In genomic region chr4:53106732-53107131, GRCm38 (mm10) we compare ENCODE assay signal across 26 mouse cellular contexts. TPM values are rescaled to one million over a fixed set of nuclear protein-coding genes. Genes with fewer than 3 reads are reported as not detected.
DNase-seq lines count a peak whose midpoint lies in the region; ATAC-seq lines count a peak whose summit lies in the region.
"Had no signal": no experiment of that assay in that cellular context is flagged by ENCODE, and none has a peak within 500 bp of the region (broad histone marks: within the 10 kb centered on the region; RNA-seq: fewer than 3 reads in every experiment).

No protein-coding gene starts in this region.

- ATAC-seq in heart, embryonic 11.5 days (replicated peaks; ENCODE audit: insufficient number of reproducible peaks, low FRiP score, low TSS enrichment): no peak
- ATAC-seq in embryonic facial prominence, embryonic 15.5 days (ENCODE audit: insufficient number of reproducible peaks, low FRiP score, low TSS enrichment, low read depth): no peak
- no peak for ATAC-seq in forebrain, embryonic 16.5 days
- no peak for ATAC-seq in hindbrain, embryonic 11.5 days (ENCODE audit: low FRiP score)
- ATAC-seq: hindbrain, embryonic 16.5 days; intestine, embryonic 15.5 days; lung, postnatal 0 days; midbrain, embryonic 15.5 days; Patski had no signal

- 94% methylated on average over 5 of the region's 5 CpGs for WGBS in heart, embryonic 11.5 days (ENCODE audit: insufficient replicate concordance)
- 79% methylated on average over 5 of the region's 5 CpGs for WGBS in embryonic facial prominence, embryonic 15.5 days
- 95% methylated on average over 5 of the region's 5 CpGs for WGBS in forebrain, embryonic 16.5 days
- 96% methylated on average over 5 of the region's 5 CpGs for WGBS in hindbrain, embryonic 11.5 days

- H3K4me1 ChIP-seq in heart, embryonic 11.5 days (ENCODE audit: control insufficient read depth, insufficient read depth, low read length): peaks cover 2% of the 10 kb centered on the region; the same call in 1 of the 2 replicates
- H3K4me1 ChIP-seq in embryonic facial prominence, embryonic 15.5 days: peaks cover 30% of the 10 kb centered on the region
- H3K4me1 ChIP-seq in forebrain, embryonic 16.5 days (replicated peaks; ENCODE audit: control insufficient read depth, insufficient read depth, low read length): peaks cover 2% of the 10 kb centered on the region; the same call in 1 of the 2 replicates
- H3K4me1 ChIP-seq in hindbrain, embryonic 11.5 days (replicated peaks; ENCODE audit: control insufficient read depth, insufficient read depth, low read length): no peaks in the 10 kb centered on the region
- H3K4me1 ChIP-seq: intestine, embryonic 15.5 days; neural tube, embryonic 12.5 days had no signal

- peak; percentile 59 for DNase-seq in gastrocnemius, adult 18-20 months (ENCODE audit: low spot score)
- no peak for DNase-seq in gastrocnemius, postnatal 10 days
- peak; percentile 61 to 62 for DNase-seq in heart, adult 9 months (ENCODE audit: low spot score in 2 of 2)
- peak; percentile 84 for DNase-seq in skeletal muscle tissue, adult 2 months (ENCODE audit: low read depth, low spot score)
- DNase-seq in hindbrain, embryonic 11.5 days (ENCODE audit: low spot score): no peak
- DNase-seq: adrenal gland, adult 2 months; cerebellum, adult 2 months; cerebellum, postnatal 25 days; heart, postnatal 14 days; kidney, adult 9 months; kidney, postnatal 14 days; liver; retina, postnatal 1 day; right cerebral cortex, postnatal 25 days; thymus, postnatal 25 days had no signal

- H3K4me2 ChIP-seq in heart, embryonic 11.5 days: no peak overlapping the region
- H3K4me2 ChIP-seq in embryonic facial prominence, embryonic 15.5 days (replicated peaks): no peak overlapping the region
- no peak overlapping the region for H3K4me2 ChIP-seq in forebrain, embryonic 16.5 days (ENCODE audit: low read length)
- no peak overlapping the region for H3K4me2 ChIP-seq in hindbrain, embryonic 11.5 days (replicated peaks; ENCODE audit: low read depth, low read length)
- H3K4me2 ChIP-seq: heart, embryonic 12.5 days; intestine, embryonic 15.5 days; midbrain, embryonic 15.5 days; neural tube, embryonic 12.5 days had no signal

- H3K9ac ChIP-seq in heart, embryonic 11.5 days (ENCODE audit: low read depth, low read length): no peak overlapping the region
- H3K9ac ChIP-seq in embryonic facial prominence, embryonic 15.5 days: no peak overlapping the region
- H3K9ac ChIP-seq in forebrain, embryonic 16.5 days (replicated peaks; ENCODE audit: low read depth, low read length): no peak overlapping the region
- H3K9ac ChIP-seq in hindbrain, embryonic 11.5 days (ENCODE audit: low read depth, low read length): no peak overlapping the region
- H3K9ac ChIP-seq: heart, embryonic 12.5 days; intestine, embryonic 15.5 days; midbrain, embryonic 15.5 days; neural tube, embryonic 12.5 days had no signal

- H3K36me3 ChIP-seq in heart, embryonic 11.5 days (ENCODE audit: control insufficient read depth, insufficient read depth, low read length): no peaks in the 10 kb centered on the region
- no peaks in the 10 kb centered on the region for H3K36me3 ChIP-seq in embryonic facial prominence, embryonic 15.5 days
- no peaks in the 10 kb centered on the region for H3K36me3 ChIP-seq in forebrain, embryonic 16.5 days (ENCODE audit: control insufficient read depth, insufficient read depth)
- no peaks in the 10 kb centered on the region for H3K36me3 ChIP-seq in hindbrain, embryonic 11.5 days (ENCODE audit: control insufficient read depth, insufficient read depth, low read length)
- H3K36me3 ChIP-seq: heart, embryonic 12.5 days; intestine, embryonic 15.5 days; limb, embryonic 10.5 days; midbrain, embryonic 15.5 days; neural tube, embryonic 12.5 days had no signal

- H3K9me3 ChIP-seq in heart, embryonic 11.5 days (replicated peaks; ENCODE audit: control insufficient read depth, low read length): no peaks in the 10 kb centered on the region
- H3K9me3 ChIP-seq in embryonic facial prominence, embryonic 15.5 days (replicated peaks): no peaks in the 10 kb centered on the region
- H3K9me3 ChIP-seq in forebrain, embryonic 16.5 days (ENCODE audit: control insufficient read depth, low read length): no peaks in the 10 kb centered on the region
- H3K9me3 ChIP-seq in hindbrain, embryonic 11.5 days (ENCODE audit: control insufficient read depth, low read length): no peaks in the 10 kb centered on the region
- H3K9me3 ChIP-seq: heart, embryonic 12.5 days; intestine, embryonic 15.5 days; limb, embryonic 10.5 days; midbrain, embryonic 15.5 days; neural tube, embryonic 12.5 days had no signal

- H3K27ac ChIP-seq in heart, embryonic 11.5 days (ENCODE audit: low read depth, low read length): no peak overlapping the region
- peak overlapping the region; percentile 58 for H3K27ac ChIP-seq in embryonic facial prominence, embryonic 15.5 days (replicated peaks)
- H3K27ac ChIP-seq in forebrain, embryonic 16.5 days (ENCODE audit: low read length): no peak overlapping the region
- no peak overlapping the region for H3K27ac ChIP-seq in hindbrain, embryonic 11.5 days (ENCODE audit: low read depth, low read length)
- H3K27ac ChIP-seq: intestine, embryonic 15.5 days; limb, embryonic 10.5 days; midbrain, embryonic 15.5 days; neural tube, embryonic 12.5 days had no signal

- H3K4me3 ChIP-seq in heart, embryonic 11.5 days (ENCODE audit: low read depth, low read length): no peak overlapping the region
- H3K4me3 ChIP-seq in embryonic facial prominence, embryonic 15.5 days (replicated peaks): no peak overlapping the region
- no peak overlapping the region for H3K4me3 ChIP-seq in forebrain, embryonic 16.5 days (replicated peaks; ENCODE audit: low read length)
- H3K4me3 ChIP-seq in hindbrain, embryonic 11.5 days (ENCODE audit: low read depth, low read length): no peak overlapping the region
- H3K4me3 ChIP-seq: heart, embryonic 12.5 days; intestine, embryonic 15.5 days; limb, embryonic 10.5 days; midbrain, embryonic 15.5 days; neural tube, embryonic 12.5 days had no signal

- H3K27me3 ChIP-seq in heart, embryonic 11.5 days (ENCODE audit: control insufficient read depth, insufficient read depth, low read length): no peaks in the 10 kb centered on the region
- no peaks in the 10 kb centered on the region for H3K27me3 ChIP-seq in embryonic facial prominence, embryonic 15.5 days
- no peaks in the 10 kb centered on the region for H3K27me3 ChIP-seq in forebrain, embryonic 16.5 days (replicated peaks; ENCODE audit: control insufficient read depth, insufficient read depth, low read length)
- H3K27me3 ChIP-seq in hindbrain, embryonic 11.5 days (ENCODE audit: control insufficient read depth, insufficient read depth, low read length): no peaks in the 10 kb centered on the region
- H3K27me3 ChIP-seq: heart, embryonic 12.5 days; intestine, embryonic 15.5 days; midbrain, embryonic 15.5 days; neural tube, embryonic 12.5 days; Patski had no signal

RNA-seq across cellular contexts. Expression of gene Abca1, which starts 53.0 kb away (rescaled TPM):
- 1 to 10 TPM; 7.1 to 7.4 TPM for total RNA-seq in gastrocnemius, adult 18-20 months (2021)
- 10 to 100 TPM; 13.8 to 18.3 TPM for total RNA-seq in gastrocnemius, postnatal 10 days (2021)
- 2.5 and 2.8 TPM in 2 replicates for polyA plus RNA-seq in heart, embryonic 11.5 days (2014; fragmentation: Nextera tagmentation; extraction: Ambion mirVana)
- 8.2 and 9.2 TPM in 2 replicates for polyA plus RNA-seq in embryonic facial prominence, embryonic 15.5 days (2015; fragmentation: Nextera tagmentation; extraction: Ambion mirVana)
- 8.9 and 11.7 TPM in 2 replicates for polyA plus RNA-seq in forebrain, embryonic 16.5 days (2015; fragmentation: Nextera tagmentation; extraction: Ambion mirVana)
- 6.1 and 7.5 TPM in 2 replicates for polyA plus RNA-seq in hindbrain, embryonic 11.5 days (2014; fragmentation: Nextera tagmentation; extraction: Ambion mirVana)

Comparison
In these comparisons a context has a peak if more than half of its experiments do, and no peak if none do; other contexts are left out.
1. DNase-seq: peak in gastrocnemius, adult 18-20 months (single experiment), heart, adult 9 months (2 of 2) and skeletal muscle tissue, adult 2 months (single experiment); none in gastrocnemius, postnatal 10 days (single experiment) and hindbrain, embryonic 11.5 days (single experiment).